ENCODE assay signal across 10 mouse cellular contexts in genomic region chr4:154418993-154419392, GRCm38 (mm10).
DNase-seq lines count a peak whose midpoint lies in the region; ATAC-seq and TF ChIP-seq lines count a peak whose summit lies in the region.
"Had no signal": no experiment of that assay in that cellular context is flagged by ENCODE, and none has a peak within 500 bp of the region (broad histone marks: within the 10 kb centered on the region; RNA-seq: fewer than 3 reads in every experiment).

No protein-coding gene starts in this region.

- no peak for TF ChIP-seq POLR2A in kidney, adult 2 months (IDR thresholded peaks at IDR 0.05; ENCODE audit: low read depth, low read length)
- TF ChIP-seq POLR2A in ES-Bruce4 (IDR thresholded peaks at IDR 0.05; ENCODE audit: insufficient read depth, low read length) = no peak
- TF ChIP-seq POLR2A in cortical plate, adult 2 months (IDR thresholded peaks at IDR 0.05; ENCODE audit: extremely low read depth, insufficient read depth, low read length) = no peak

- no peak overlapping the region for H3K27ac ChIP-seq in kidney, adult 2 months (ENCODE audit: insufficient read depth, low read depth, low read length)
- no peak overlapping the region for H3K27ac ChIP-seq in ES-Bruce4 (ENCODE audit: insufficient read depth, low read length)
- H3K27ac ChIP-seq in cortical plate, adult 2 months (ENCODE audit: insufficient read depth, low read length) = no peak overlapping the region
- no peak overlapping the region for H3K27ac ChIP-seq in kidney, embryonic 15.5 days
- H3K27ac ChIP-seq in forebrain, embryonic 10.5 days = no peak overlapping the region
- H3K27ac ChIP-seq: neural tube, embryonic 15.5 days had no signal

- DNase-seq in kidney, adult 2 months = no peak
- no peak for DNase-seq in kidney, adult 8-10 months
- peak; percentile 48 for DNase-seq in retina, postnatal 1 day
- DNase-seq in right cerebral cortex, adult 18-20 months = no peak
- no peak for DNase-seq in forebrain, embryonic 10.5 days (ENCODE audit: extremely low spot score, low spot score)

- no peak overlapping the region for H3K4me3 ChIP-seq in kidney, adult 2 months (ENCODE audit: insufficient read depth, low read depth, low read length)
- no peak overlapping the region for H3K4me3 ChIP-seq in ES-Bruce4 (ENCODE audit: low read depth, low read length)
- H3K4me3 ChIP-seq in cortical plate, adult 2 months (ENCODE audit: insufficient read depth, low read length) = no peak overlapping the region
- H3K4me3 ChIP-seq in kidney, embryonic 15.5 days (replicated peaks) = no peak overlapping the region
- no peak overlapping the region for H3K4me3 ChIP-seq in forebrain, embryonic 10.5 days
- H3K4me3 ChIP-seq: neural tube, embryonic 15.5 days had no signal

- no peak overlapping the region for H3K9ac ChIP-seq in ES-Bruce4 (ENCODE audit: low read depth, poor library complexity, severe bottlenecking)
- H3K9ac ChIP-seq in kidney, embryonic 15.5 days = no peak overlapping the region
- H3K9ac ChIP-seq: neural tube, embryonic 15.5 days had no signal

- no peaks in the 10 kb centered on the region for H3K36me3 ChIP-seq in kidney, adult 2 months (ENCODE audit: control insufficient read depth, insufficient read depth, low read length)
- H3K36me3 ChIP-seq in ES-Bruce4 (ENCODE audit: control insufficient read depth, insufficient read depth, low read length, poor library complexity, severe bottlenecking) = no peaks in the 10 kb centered on the region
- H3K36me3 ChIP-seq in kidney, embryonic 15.5 days = no peaks in the 10 kb centered on the region
- peaks cover 23% of the 10 kb centered on the region for H3K36me3 ChIP-seq in forebrain, embryonic 10.5 days (replicated peaks)
- H3K36me3 ChIP-seq: neural tube, embryonic 15.5 days had no signal

- H3K4me1 ChIP-seq in kidney, adult 2 months (ENCODE audit: control insufficient read depth, insufficient read depth, low read length) = no peaks in the 10 kb centered on the region
- no peaks in the 10 kb centered on the region for H3K4me1 ChIP-seq in ES-Bruce4 (ENCODE audit: control insufficient read depth, insufficient read depth, low read length)
- H3K4me1 ChIP-seq in cortical plate, adult 2 months (ENCODE audit: control insufficient read depth, insufficient read depth, low read length) = no peaks in the 10 kb centered on the region
- H3K4me1 ChIP-seq in kidney, embryonic 15.5 days = peaks cover 21% of the 10 kb centered on the region
- peaks cover 57% of the 10 kb centered on the region for H3K4me1 ChIP-seq in forebrain, embryonic 10.5 days

- no peak for ATAC-seq in kidney, embryonic 15.5 days (replicated peaks; ENCODE audit: low FRiP score)
- ATAC-seq: activated CD4-positive, CD25-positive, alpha-beta regulatory T cell, adult 4 months had no signal

- H3K27me3 ChIP-seq in kidney, adult 2 months (replicated peaks; ENCODE audit: control insufficient read depth, insufficient read depth, low read length) = no peaks in the 10 kb centered on the region
- H3K27me3 ChIP-seq in ES-Bruce4 (ENCODE audit: control insufficient read depth, insufficient read depth, low read length, poor library complexity, severe bottlenecking) = no peaks in the 10 kb centered on the region
- peaks cover 65% of the 10 kb centered on the region for H3K27me3 ChIP-seq in kidney, embryonic 15.5 days
- peaks cover 29% of the 10 kb centered on the region for H3K27me3 ChIP-seq in forebrain, embryonic 10.5 days (ENCODE audit: poor library complexity, severe bottlenecking)

- H3K9me3 ChIP-seq in ES-Bruce4 (replicated peaks; ENCODE audit: control insufficient read depth, insufficient read depth, low read length, poor library complexity, severe bottlenecking) = no peaks in the 10 kb centered on the region
- no peaks in the 10 kb centered on the region for H3K9me3 ChIP-seq in kidney, embryonic 15.5 days (replicated peaks)
- H3K9me3 ChIP-seq in forebrain, embryonic 10.5 days = peaks cover 8% of the 10 kb centered on the region
- H3K9me3 ChIP-seq: neural tube, embryonic 15.5 days had no signal

- peak; percentile 36; the same call in 1 of the 2 replicates for TF ChIP-seq CTCF in kidney, adult 2 months (conservative IDR thresholded peaks at IDR 0.05; ENCODE audit: insufficient read depth, insufficient read length, low read depth, low read length)
- TF ChIP-seq CTCF in ES-Bruce4 (IDR thresholded peaks at IDR 0.05; ENCODE audit: low read depth, low read length) = peak; percentile 51
- peak; percentile 14; the same call in 1 of the 2 replicates for TF ChIP-seq CTCF in cortical plate, adult 2 months (IDR thresholded peaks at IDR 0.05; ENCODE audit: extremely low read depth, insufficient read depth, low read length)

- WGBS in kidney, adult 2 months = 37% methylated on average over 2 of the region's 2 CpGs
- WGBS in kidney, embryonic 15.5 days = 29% methylated on average over 2 of the region's 2 CpGs
- 36% methylated on average over 2 of the region's 2 CpGs for WGBS in forebrain, embryonic 10.5 days

- H3K4me2 ChIP-seq in kidney, embryonic 15.5 days = no peak overlapping the region
- H3K4me2 ChIP-seq: neural tube, embryonic 15.5 days had no signal

- no peak for TF ChIP-seq EP300 in ES-Bruce4 (IDR thresholded peaks at IDR 0.05; ENCODE audit: insufficient read depth, low read depth, low read length)
